Mouse (Mus musculus): ENCODE data around the gene Olfr172. TPM values are rescaled to one million over a fixed set of nuclear protein-coding genes. Genes with fewer than 3 reads are reported as not detected.
A peak's percentile ranks its signal among the peaks of the same experiment; 100 is the strongest.

Olfr172 gene
- total RNA-seq (2021) = not detected
- long read RNA-seq = 0 reads

GRCm38 (mm10) chr16:58763076-58763475 lies at the start of gene Olfr172:
Gene Olfr172 (minus strand): TSS chr16:58763176.
- no peak for DNase-seq (ENCODE audit: low spot score in 2 of 2)

GRCm38 (mm10) chr16:58800168-58800567 lies 37.2 kb upstream of the Olfr172 start, which contains the start of gene Olfr173:
Gene Olfr173 (minus strand): TSS chr16:58800268.
- no peak for DNase-seq (ENCODE audit: low spot score in 2 of 2)

GRCm38 (mm10) chr16:58756191-58756590 lies 6.8 kb downstream of the Olfr172 start:
- no peak for DNase-seq (ENCODE audit: low spot score in 2 of 2)

GRCm38 (mm10) chr16:58751314-58751713 lies 11.7 kb downstream of the Olfr172 start:
- DNase-seq (ENCODE audit: low spot score in 2 of 2) = no peak

GRCm38 (mm10) chr16:58746715-58747114 lies 16.3 kb downstream of the Olfr172 start:
- DNase-seq (ENCODE audit: low spot score in 2 of 2) = no peak

- no peak for DNase-seq (ENCODE audit: low spot score in 2 of 2)
Observed at GRCm38 (mm10) chr16:58740751-58741150, 22.2 kb downstream of the Olfr172 start.

GRCm38 (mm10) chr16:58738800-58739199 lies 24.2 kb downstream of the Olfr172 start:
- DNase-seq (ENCODE audit: low spot score in 2 of 2) = no peak

- DNase-seq (ENCODE audit: low spot score in 2 of 2) = no peak
Observed at GRCm38 (mm10) chr16:58738205-58738604, 24.8 kb downstream of the Olfr172 start.

GRCm38 (mm10) chr16:58728176-58728671 lies 34.8 kb downstream of the Olfr172 start:
- DNase-seq (ENCODE audit: low spot score in 2 of 2) = no peak

GRCm38 (mm10) chr16:58727477-58728131 lies 35.4 kb downstream of the Olfr172 start, which contains the start of gene Cldnd1:
Gene Cldnd1 (plus strand): TSS chr16:58727910.
- DNase-seq (ENCODE audit: low spot score in 2 of 2) = peak; percentile 91 to 93

- no peak for DNase-seq (ENCODE audit: low spot score in 2 of 2)
Observed at GRCm38 (mm10) chr16:58726680-58727476, 36.1 kb downstream of the Olfr172 start.

- DNase-seq (ENCODE audit: low spot score in 2 of 2) = no peak
Observed at GRCm38 (mm10) chr16:58722292-58722691, 40.7 kb downstream of the Olfr172 start.

GRCm38 (mm10) chr16:58718666-58719120 lies 44.3 kb downstream of the Olfr172 start, which contains the start of gene Gpr15:
Gene Gpr15 (minus strand): TSS chr16:58719070.
- DNase-seq (ENCODE audit: low spot score in 2 of 2) = no peak

GRCm38 (mm10) chr16:58715018-58715417 lies 48.0 kb downstream of the Olfr172 start:
- DNase-seq (ENCODE audit: low spot score in 2 of 2) = no peak

GRCm38 (mm10) chr16:58713128-58713527 lies 49.8 kb downstream of the Olfr172 start:
- no peak for DNase-seq (ENCODE audit: low spot score in 2 of 2)

GRCm38 (mm10) chr16:58712221-58712620 lies 50.8 kb downstream of the Olfr172 start:
- DNase-seq (ENCODE audit: low spot score in 2 of 2) = no peak

Small RNAs within 50 kb of the gene (microRNA-seq; reads per million reads assigned to microRNA genes)
- gene Gm27564 = 0 reads per million in 2 experiments

Other genes starting within 250 kb of the Olfr172 start
- gene St3gal6, start 238.9 kb downstream of the Olfr172 start, total RNA-seq (2021) = 10 to 100 TPM; 16.3 to 19.1 TPM
- gene Gm813, start 146.2 kb downstream of the Olfr172 start, total RNA-seq (2021) = not detected
- not detected for gene E330017A01Rik, start 124.4 kb downstream of the Olfr172 start, total RNA-seq (2021)
- gene Cpox, start 92.9 kb downstream of the Olfr172 start, total RNA-seq (2021) = 10 to 100 TPM; 34.1 to 35.2 TPM
- not detected for gene Gpr15, start 44.1 kb downstream of the Olfr172 start, total RNA-seq (2021)
- gene Cldnd1, start 35.3 kb downstream of the Olfr172 start, total RNA-seq (2021) = 100 to 1,000 TPM in 1 of 2 experiments, 10 to 100 TPM in 1; 91.4 to 112 TPM
- gene Olfr173, start 37.1 kb upstream of the Olfr172 start, total RNA-seq (2021) = not detected
- not detected for gene Olfr175-ps1, start 63.6 kb upstream of the Olfr172 start, total RNA-seq (2021)
- gene Olfr177, start 111.6 kb upstream of the Olfr172 start, total RNA-seq (2021) = not detected
- gene Olfr178, start 128.9 kb upstream of the Olfr172 start, total RNA-seq (2021) = not detected
- gene Olfr181, start 165.6 kb upstream of the Olfr172 start, total RNA-seq (2021) = not detected
- gene Olfr180, start 166.2 kb upstream of the Olfr172 start, total RNA-seq (2021) = not detected
- gene Olfr183, start 232.2 kb upstream of the Olfr172 start, total RNA-seq (2021) = not detected

Measured in layer of hippocampus, postnatal 10 days (tissue).